Mouse (Mus musculus): ENCODE measurements around the gene Chn2. TPM values are rescaled to one million over a fixed set of nuclear protein-coding genes. Genes with fewer than 3 reads are reported as not detected.

Chn2 gene
- total and polyA plus RNA-seq, 3 experiments = not detected

- H3K4me3 ChIP-seq (replicated peaks in 1 of 3; ENCODE audit: low read depth in 2 of 3, low read length in 2 of 3, poor library complexity in 1 of 3) = no peak overlapping the region
- DNase-seq (ENCODE audit: extremely low read depth) = no peak
- H3K36me3 ChIP-seq (replicated peaks in 1 of 2; ENCODE audit: control insufficient read depth in 1 of 2, insufficient read depth in 1 of 2, low read length in 1 of 2) = no peaks in the 10 kb centered on the region
- no peak overlapping the region for H3K4me2 ChIP-seq (ENCODE audit: insufficient read depth, low read depth, poor library complexity, severe bottlenecking)
- dilution Hi-C loops (cut with MboI; ENCODE audit: extremely low pct_ligation_motif_present, extremely low pct_unique_long_range_greater_than_20kb, low sequenced_read_pairs) = no loop called here
- H3K9ac ChIP-seq (ENCODE audit: insufficient read depth, low read depth) = no peak overlapping the region
- peaks cover 0 to 20% of the 10 kb centered on the region in 2 experiments; a peak in 2 of 4 replicates for H3K4me1 ChIP-seq (ENCODE audit: control insufficient read depth in 1 of 2, insufficient read depth in 2 of 2)
- H3K9me3 ChIP-seq (replicated peaks; ENCODE audit: low read length) = no peaks in the 10 kb centered on the region
- in situ Hi-C loops (cut with MboI; ENCODE audit: low pct_ligation_motif_present, low pct_unique_long_range_greater_than_20kb, low sequenced_read_pairs) = no loop called here
- no peak overlapping the region for H3K27ac ChIP-seq (ENCODE audit: insufficient read depth, low read depth)
- no peaks in the 10 kb centered on the region for H3K27me3 ChIP-seq (replicated peaks)
- no peaks in the 10 kb centered on the region for H3K79me2 ChIP-seq (replicated peaks; ENCODE audit: control insufficient read depth, extremely low read depth, insufficient read depth, poor library complexity, severe bottlenecking)
- no peak for TF ChIP-seq KAT2A (IDR thresholded peaks at IDR 0.05; ENCODE audit: insufficient replicate concordance, low read length)
Observed at GRCm38 (mm10) chr6:54079881-54080280, 40.5 kb downstream of the Chn2 start.

- no peaks in the 10 kb centered on the region for H3K79me2 ChIP-seq (replicated peaks; ENCODE audit: control insufficient read depth, extremely low read depth, insufficient read depth, poor library complexity, severe bottlenecking)
- no peak overlapping the region for H3K4me2 ChIP-seq (ENCODE audit: insufficient read depth, low read depth, poor library complexity, severe bottlenecking)
- in situ Hi-C loops (cut with MboI; ENCODE audit: low pct_ligation_motif_present, low pct_unique_long_range_greater_than_20kb, low sequenced_read_pairs) = no loop called here
- no peaks in the 10 kb centered on the region for H3K36me3 ChIP-seq (replicated peaks in 1 of 2; ENCODE audit: control insufficient read depth in 1 of 2, insufficient read depth in 1 of 2, low read length in 1 of 2)
- no peaks in the 10 kb centered on the region for H3K27me3 ChIP-seq (replicated peaks)
- no peak overlapping the region for H3K9ac ChIP-seq (ENCODE audit: insufficient read depth, low read depth)
- no peak for DNase-seq (ENCODE audit: extremely low read depth)
- peaks cover 0 to 16% of the 10 kb centered on the region in 2 experiments; a peak in 2 of 4 replicates for H3K4me1 ChIP-seq (ENCODE audit: control insufficient read depth in 1 of 2, insufficient read depth in 2 of 2)
- no peaks in the 10 kb centered on the region for H3K9me3 ChIP-seq (replicated peaks; ENCODE audit: low read length)
- H3K27ac ChIP-seq (ENCODE audit: insufficient read depth, low read depth) = no peak overlapping the region
- dilution Hi-C loops (cut with MboI; ENCODE audit: extremely low pct_ligation_motif_present, extremely low pct_unique_long_range_greater_than_20kb, low sequenced_read_pairs) = no loop called here
- TF ChIP-seq PAX5 (IDR thresholded peaks at IDR 0.05; ENCODE audit: low read length) = no peak
- TF ChIP-seq MAFK (IDR thresholded peaks at IDR 0.05; ENCODE audit: insufficient replicate concordance, low read length) = no peak
- TF ChIP-seq TBP (conservative IDR thresholded peaks at IDR 0.05; ENCODE audit: low read depth, low read length) = no peak
- TF ChIP-seq KAT2A (IDR thresholded peaks at IDR 0.05; ENCODE audit: insufficient replicate concordance, low read length) = no peak
- no peak overlapping the region for H3K4me3 ChIP-seq (replicated peaks in 1 of 3; ENCODE audit: low read depth in 2 of 3, low read length in 2 of 3, poor library complexity in 1 of 3)
Observed at GRCm38 (mm10) chr6:54080518-54081285, 41.3 kb downstream of the Chn2 start.

- in situ Hi-C loops (cut with MboI; ENCODE audit: low pct_ligation_motif_present, low pct_unique_long_range_greater_than_20kb, low sequenced_read_pairs) (no loop called here), dilution Hi-C loops (cut with MboI; ENCODE audit: extremely low pct_ligation_motif_present, extremely low pct_unique_long_range_greater_than_20kb, low sequenced_read_pairs) (no loop called here)
- Histone ChIP-seq H3K79me2 (replicated peaks; ENCODE audit: control insufficient read depth, extremely low read depth, insufficient read depth, poor library complexity, severe bottlenecking) (no peaks in the 10 kb centered on the region), H3K9me3 (replicated peaks; ENCODE audit: low read length) (no peaks in the 10 kb centered on the region), H3K4me1 (ENCODE audit: control insufficient read depth in 1 of 2, insufficient read depth in 2 of 2) (peaks cover 0 to 16% of the 10 kb centered on the region in 2 experiments; a peak in 2 of 4 replicates), H3K27me3 (replicated peaks) (no peaks in the 10 kb centered on the region), H3K9ac (ENCODE audit: insufficient read depth, low read depth) (no peak overlapping the region), H3K27ac (ENCODE audit: insufficient read depth, low read depth) (no peak overlapping the region), H3K36me3 (replicated peaks in 1 of 2; ENCODE audit: control insufficient read depth in 1 of 2, insufficient read depth in 1 of 2, low read length in 1 of 2) (no peaks in the 10 kb centered on the region), H3K4me3 (replicated peaks in 1 of 3; ENCODE audit: low read depth in 2 of 3, low read length in 2 of 3, poor library complexity in 1 of 3) (no peak overlapping the region), H3K4me2 (ENCODE audit: insufficient read depth, low read depth, poor library complexity, severe bottlenecking) (no peak overlapping the region)
- TF ChIP-seq MEF2A (IDR thresholded peaks at IDR 0.05; ENCODE audit: borderline replicate concordance, low read depth, low read length) (no peak), EP300 (IDR thresholded peaks at IDR 0.05; ENCODE audit: low read length) (peak; percentile 64), BHLHE40 (IDR thresholded peaks at IDR 0.05; ENCODE audit: low read depth, low read length) (0 out of 2 replicates have a peak, but pooled peaks have one; percentile 13), POLR2AphosphoS2 (IDR thresholded peaks at IDR 0.05; ENCODE audit: low read depth, low read length) (no peak), IRF4 (IDR thresholded peaks at IDR 0.05; ENCODE audit: low read depth, low read length) (0 out of 2 replicates have a peak, but pooled peaks have one; percentile 11), RAD21 (IDR thresholded peaks at IDR 0.05; ENCODE audit: low read depth, low read length) (no peak), ZNF384 (IDR thresholded peaks at IDR 0.05; ENCODE audit: low read depth, low read length) (peak; percentile 41; the same call in 1 of the 2 replicates), ZMIZ1 (IDR thresholded peaks at IDR 0.05; ENCODE audit: low read depth, low read length) (no peak)
- DNase-seq (ENCODE audit: extremely low read depth) = peak; percentile 44
Observed at GRCm38 (mm10) chr6:54082576-54082975, 43.2 kb downstream of the Chn2 start.
